Mouse (Mus musculus) midbrain, embryonic 13.5 days (tissue): ENCODE results near the gene Ccdc138. TPM values are rescaled to one million over a fixed set of nuclear protein-coding genes. Genes with fewer than 3 reads are reported as not detected.

Experiments used
- ATAC-seq: fragments of 200-750 bp; cut with Nextera tagmentation; 2 replicates; pipeline ENCODE4 v1.8.0; 2017; ENCODE audit warnings: mild to moderate bottlenecking, moderate TSS enrichment, moderate library complexity
- H3K27ac ChIP-seq: fragments of 300-500 bp; sonication (generic); 2 replicates; pipeline ENCODE4 v1.5.1; 2015; ENCODE audit warnings: inconsistent platforms, mild to moderate bottlenecking, moderate library complexity
- H3K27me3 ChIP-seq: fragments of 300-500 bp; sonication (generic); 2 replicates; pipeline ENCODE4 v1.6.1; 2015; ENCODE audit warnings: mild to moderate bottlenecking, inconsistent platforms
- H3K36me3 ChIP-seq: fragments of 300-500 bp; sonication (generic); 2 replicates; pipeline ENCODE4 v1.6.1; 2015; ENCODE audit warnings: mild to moderate bottlenecking, inconsistent platforms
- H3K4me1 ChIP-seq: fragments of 300-500 bp; sonication (generic); replicated peaks from 2 replicates; pipeline ENCODE4 v1.6.1; 2015; ENCODE audit warnings: inconsistent platforms
- H3K4me2 ChIP-seq: fragments of 300-500 bp; sonication (generic); replicated peaks from 2 replicates; pipeline ENCODE4 v1.6.1; 2015; ENCODE audit warnings: moderate library complexity, mild to moderate bottlenecking, inconsistent platforms
- H3K4me3 ChIP-seq: fragments of 300-500 bp; sonication (generic); replicated peaks from 2 replicates; pipeline ENCODE4 v1.5.1; 2015; ENCODE audit warnings: mild to moderate bottlenecking, inconsistent platforms
- H3K9ac ChIP-seq: fragments of 300-500 bp; sonication (generic); replicated peaks from 2 replicates; pipeline ENCODE4 v1.6.1; 2015; ENCODE audit warnings: mild to moderate bottlenecking, inconsistent platforms
- H3K9me3 ChIP-seq: fragments of 300-500 bp; sonication (generic); 2 replicates; pipeline ENCODE4 v1.6.1; 2016; ENCODE audit warnings: mild to moderate bottlenecking, inconsistent platforms
- WGBS: fragments of 180-500 bp; shearing (Covaris S2); methylation state at CpG from one replicate; pipeline ENCODE4 v1.1.7; 2015; 5-methylcytosine and 5-hydroxymethylcytosine counted together
- polyA plus RNA-seq: library from polyadenylated mRNA; unstranded; fragments of >200 nt; fragmentation: Nextera tagmentation; extraction: Ambion mirVana; gene quantifications from 2 replicates; pipeline ENCODE4 v1.2.1, GENCODE M21; 2015

Ccdc138 gene
- polyA plus RNA-seq, 1 experiment from 2014 or later = 10.8 TPM

DNA sequence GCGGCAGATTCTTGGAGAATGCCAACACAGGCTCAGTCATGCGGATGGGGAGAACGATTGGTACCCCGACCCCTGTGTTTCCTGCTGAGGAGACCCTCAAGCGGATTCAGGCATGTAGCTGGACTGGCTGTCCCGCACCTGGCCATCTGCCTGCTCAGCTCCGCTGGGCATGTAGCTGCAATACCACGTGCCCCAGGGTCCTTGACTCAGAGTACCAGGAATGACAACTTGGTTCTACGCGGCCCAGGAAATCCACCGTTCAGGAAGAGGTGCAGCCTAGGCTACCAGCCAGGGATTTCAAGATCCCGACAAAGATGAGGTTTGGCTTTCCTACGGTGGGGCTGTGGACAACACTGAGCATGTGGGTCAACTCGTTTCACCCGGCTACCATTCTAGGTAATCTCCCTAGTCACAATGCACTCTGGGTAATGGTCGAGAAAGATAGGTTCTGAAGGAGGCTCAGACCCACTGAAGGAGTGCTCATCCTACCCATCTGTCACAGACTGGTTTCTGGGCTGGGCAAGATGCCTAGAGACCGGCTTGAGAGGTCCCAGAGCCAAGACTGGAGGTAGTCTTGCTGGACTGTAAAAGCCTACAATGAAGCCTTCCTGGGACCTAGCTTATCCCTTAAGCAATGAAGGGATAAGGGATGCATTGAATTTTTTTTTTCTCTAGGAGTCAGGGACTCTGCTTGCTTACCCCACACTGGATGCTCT is 120.9 kb downstream of the Ccdc138 start:
- Histone ChIP-seq H3K27me3 (no peaks in the 10 kb centered on the region), H3K4me3 (no peak overlapping the region), H3K9me3 (no peaks in the 10 kb centered on the region), H3K27ac (no peak overlapping the region), H3K36me3 (no peaks in the 10 kb centered on the region), H3K4me1 (peaks cover 7% of the 10 kb centered on the region), H3K9ac (no peak overlapping the region), H3K4me2 (no peak overlapping the region)
- WGBS = 94% methylated on average over 17 of the region's 17 CpGs
- ATAC-seq = no peak; the same call in 1 of the 2 replicates

DNA sequence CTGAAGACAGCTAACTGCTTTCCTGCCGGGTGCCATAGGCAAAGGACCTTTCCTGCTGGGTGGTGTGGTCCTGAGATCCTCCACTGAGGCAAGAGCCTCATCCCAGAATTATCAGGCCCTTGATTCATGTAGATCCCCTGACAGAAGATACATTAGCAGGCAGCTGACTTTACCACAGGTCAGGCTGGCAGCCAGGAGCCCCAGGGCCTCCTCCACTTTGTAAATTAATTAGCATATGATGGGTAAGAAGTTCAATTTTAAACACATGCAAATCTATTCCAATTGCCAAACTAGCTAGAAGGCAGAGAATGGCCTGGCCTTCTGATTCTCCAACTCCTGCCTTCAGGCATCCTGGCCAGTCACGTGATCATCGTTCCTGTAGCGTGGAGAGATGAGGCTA is 121.5 kb downstream of the Ccdc138 start:
- 74% methylated on average over 4 of the region's 4 CpGs for WGBS

DNA sequence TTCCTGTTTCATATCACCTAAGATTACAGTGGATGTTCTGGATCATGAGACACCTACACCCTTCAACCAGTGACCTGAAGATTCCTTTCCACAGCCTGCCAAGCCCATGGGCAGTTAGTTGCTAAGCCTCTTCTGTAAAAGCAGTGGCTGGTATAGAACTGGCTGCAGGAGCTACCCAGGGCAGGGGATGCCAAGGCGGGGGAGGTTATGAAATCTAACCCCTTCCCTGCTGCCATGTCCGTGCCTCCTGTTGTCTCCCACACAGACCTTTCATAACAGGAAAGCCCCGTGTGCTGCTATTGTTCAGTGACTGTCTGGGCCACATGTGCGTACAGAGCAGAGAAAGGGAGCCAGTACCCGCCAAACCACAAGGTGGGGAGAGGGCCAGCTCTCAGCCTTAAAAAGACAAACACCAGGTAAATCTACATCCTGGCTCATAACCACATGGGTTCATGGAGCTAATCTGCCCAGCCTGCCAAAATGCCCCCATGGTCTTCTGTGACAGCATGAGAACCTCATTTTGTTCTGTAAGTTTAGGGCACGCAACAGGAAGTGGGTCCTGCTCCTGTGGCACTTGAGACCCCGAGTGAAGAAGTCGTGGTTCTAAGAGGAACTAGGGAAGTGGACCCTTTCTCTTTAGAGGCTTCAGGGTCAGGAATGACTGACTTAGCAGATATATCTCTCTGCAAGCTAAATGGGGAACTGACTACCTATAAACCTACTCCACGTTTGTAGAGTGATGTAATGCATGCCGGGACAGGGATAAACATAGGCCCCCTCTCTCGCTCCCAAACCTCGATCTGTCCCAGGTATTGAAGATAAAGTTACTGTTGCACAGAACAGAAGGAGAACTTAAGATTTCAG is 127.3 kb downstream of the Ccdc138 start:
- H3K9me3 ChIP-seq = no peaks in the 10 kb centered on the region
- no peaks in the 10 kb centered on the region for H3K27me3 ChIP-seq
- no peaks in the 10 kb centered on the region for H3K36me3 ChIP-seq
- no peak overlapping the region for H3K4me3 ChIP-seq
- H3K27ac ChIP-seq = no peak overlapping the region
- H3K4me1 ChIP-seq = no peaks in the 10 kb centered on the region
- H3K9ac ChIP-seq = no peak overlapping the region
- no peak for ATAC-seq
- H3K4me2 ChIP-seq = no peak overlapping the region
- WGBS = 79% methylated on average over 12 of the region's 12 CpGs

More for the DNA sequence above, 121.5 kb downstream of the Ccdc138 start:
- H3K4me1 ChIP-seq = peaks cover 7% of the 10 kb centered on the region
- H3K4me3 ChIP-seq = no peak overlapping the region
- no peaks in the 10 kb centered on the region for H3K36me3 ChIP-seq
- no peaks in the 10 kb centered on the region for H3K27me3 ChIP-seq
- H3K27ac ChIP-seq = no peak overlapping the region
- ATAC-seq = no peak
- H3K9ac ChIP-seq = no peak overlapping the region
- H3K4me2 ChIP-seq = no peak overlapping the region
- no peaks in the 10 kb centered on the region for H3K9me3 ChIP-seq

Other genes with a start within 250 kb of the Ccdc138 start
- gene Gcc2, start 242.5 kb upstream of the Ccdc138 start, polyA plus RNA-seq = 92.3 and 97.7 TPM in 2 replicates
- 62.1 and 65.6 TPM in 2 replicates for gene Lims1, start 174.5 kb upstream of the Ccdc138 start, polyA plus RNA-seq
- 22.0 and 23.2 TPM in 2 replicates for gene Ranbp2, start 51.0 kb upstream of the Ccdc138 start, polyA plus RNA-seq
- gene Edar, start 177.7 kb downstream of the Ccdc138 start, polyA plus RNA-seq = 0.17 and 0.27 TPM in 2 replicates
- not detected in 2 replicates for gene Gm17542, start 220.3 kb downstream of the Ccdc138 start, polyA plus RNA-seq